Mouse (Mus musculus): ENCODE data around the gene Sgo2a. TPM values are rescaled to one million over a fixed set of nuclear protein-coding genes. Genes with fewer than 3 reads are reported as not detected.

Sgo2a gene
- 0.29 and 0.32 TPM in 2 replicates for polyA plus RNA-seq (2012; rRNA removed; ENCODE audit: low replicate concordance)

GRCm38 (mm10) chr1:57995432-57996132 is at the start of gene Sgo2a:
Sgo2a (plus strand) TSS chr1:57995971.

GRCm38 (mm10) chr1:58018856-58019255 is 23.1 kb downstream of the Sgo2a start, which contains the start of gene Kctd18:
Kctd18 (minus strand) TSS chr1:58018956.

GRCm38 (mm10) chr1:58029636-58030117 is 33.9 kb downstream of the Sgo2a start, which contains the start of gene Aox1:
Aox1 (plus strand) TSS chr1:58029931.

Other genes starting within 250 kb of the Sgo2a start
- gene Spats2l, start 221.8 kb upstream of the Sgo2a start, polyA plus RNA-seq (2012; rRNA removed; ENCODE audit: low replicate concordance): 3.2 and 3.5 TPM in 2 replicates
- gene Kctd18, start 23.0 kb downstream of the Sgo2a start, polyA plus RNA-seq (2012; rRNA removed; ENCODE audit: low replicate concordance): 6.9 and 9.0 TPM in 2 replicates
- gene Aox1, start 34.0 kb downstream of the Sgo2a start, polyA plus RNA-seq (2012; rRNA removed; ENCODE audit: low replicate concordance): 10.2 and 22.9 TPM in 2 replicates
- gene Aox3, start 117.2 kb downstream of the Sgo2a start, polyA plus RNA-seq (2012; rRNA removed; ENCODE audit: low replicate concordance): 1.1 and 1.9 TPM in 2 replicates
- 0.46 TPM in 1 of 2 replicates, not detected in the other for gene Aox4, start 214.4 kb downstream of the Sgo2a start, polyA plus RNA-seq (2012; rRNA removed; ENCODE audit: low replicate concordance)